In genomic region chr10:110858098-110858360, GRCm38 (mm10) we compare ENCODE assay signal across 26 mouse cellular contexts.
A peak's percentile ranks its signal among the peaks of the same experiment; 100 is the strongest.
DNase-seq lines count a peak whose midpoint lies in the region; ATAC-seq and TF ChIP-seq lines count a peak whose summit lies in the region.
"Had no signal": no experiment of that assay in that cellular context is flagged by ENCODE, and none has a peak within 500 bp of the region (broad histone marks: within the 10 kb centered on the region; RNA-seq: fewer than 3 reads in every experiment).

No protein-coding gene starts in this region.

- peak; percentile 27 for DNase-seq in lung, embryonic 14.5 days
- no peak for DNase-seq in lung, postnatal 0 days (ENCODE audit: low spot score)
- DNase-seq in forebrain, embryonic 14.5 days (ENCODE audit: low spot score) = no peak
- no peak for DNase-seq in forebrain, postnatal 0 days
- DNase-seq in adipocyte (ENCODE audit: low spot score) = no peak
- DNase-seq in gastrocnemius, postnatal 25 days = no peak
- DNase-seq: adrenal gland, adult 8-10 months; B cell, adult 2 months; cerebellum, adult 2 months; cerebellum, postnatal 25 days; embryo, embryonic 11 days; kidney, postnatal 36 days; liver, embryonic 13.5 days; lung, adult 2 months; lung, postnatal 36 days; right cerebral cortex, postnatal 14 days had no signal

- no peaks in the 10 kb centered on the region for H3K4me1 ChIP-seq in lung, embryonic 14.5 days (ENCODE audit: insufficient read depth)
- H3K4me1 ChIP-seq in lung, postnatal 0 days (ENCODE audit: insufficient read depth, low read depth, low read length) = no peaks in the 10 kb centered on the region
- peaks cover 4% of the 10 kb centered on the region; the same call in 1 of the 2 replicates for H3K4me1 ChIP-seq in forebrain, embryonic 14.5 days (ENCODE audit: control insufficient read depth, insufficient read depth, low read length)
- no peaks in the 10 kb centered on the region for H3K4me1 ChIP-seq in forebrain, postnatal 0 days (ENCODE audit: insufficient read depth)
- H3K4me1 ChIP-seq in midbrain, embryonic 15.5 days = peaks cover 6% of the 10 kb centered on the region; the same call in 1 of the 2 replicates
- H3K4me1 ChIP-seq: liver, embryonic 13.5 days; megakaryocyte, embryonic 14.5 days had no signal

- H3K36me3 ChIP-seq in lung, embryonic 14.5 days (ENCODE audit: insufficient read depth) = no peaks in the 10 kb centered on the region
- H3K36me3 ChIP-seq in lung, postnatal 0 days (ENCODE audit: insufficient read depth, low read length) = no peaks in the 10 kb centered on the region
- no peaks in the 10 kb centered on the region for H3K36me3 ChIP-seq in forebrain, embryonic 14.5 days (ENCODE audit: control insufficient read depth, insufficient read depth, low read length)
- H3K36me3 ChIP-seq in forebrain, postnatal 0 days (ENCODE audit: insufficient read depth) = no peaks in the 10 kb centered on the region
- no peaks in the 10 kb centered on the region for H3K36me3 ChIP-seq in midbrain, embryonic 15.5 days (replicated peaks)
- H3K36me3 ChIP-seq: embryonic facial prominence, embryonic 13.5 days; G1E; liver, embryonic 13.5 days had no signal

- TF ChIP-seq CTCF in lung, embryonic 14.5 days (IDR thresholded peaks at IDR 0.05; ENCODE audit: low read depth) = no peak
- TF ChIP-seq CTCF in lung, postnatal 0 days (IDR thresholded peaks at IDR 0.05) = no peak
- no peak for TF ChIP-seq CTCF in forebrain, postnatal 0 days (IDR thresholded peaks at IDR 0.05; ENCODE audit: low read depth)

- no peaks in the 10 kb centered on the region for H3K27me3 ChIP-seq in lung, embryonic 14.5 days (ENCODE audit: insufficient read depth, low read length)
- no peaks in the 10 kb centered on the region for H3K27me3 ChIP-seq in lung, postnatal 0 days (replicated peaks; ENCODE audit: insufficient read depth, low read length)
- no peaks in the 10 kb centered on the region for H3K27me3 ChIP-seq in forebrain, embryonic 14.5 days (replicated peaks; ENCODE audit: control insufficient read depth, insufficient read depth, low read length)
- no peaks in the 10 kb centered on the region for H3K27me3 ChIP-seq in forebrain, postnatal 0 days (ENCODE audit: insufficient read depth, low read length)
- H3K27me3 ChIP-seq in midbrain, embryonic 15.5 days (replicated peaks) = no peaks in the 10 kb centered on the region
- H3K27me3 ChIP-seq: CH12.LX; embryonic facial prominence, embryonic 13.5 days; liver, embryonic 13.5 days; megakaryocyte, embryonic 14.5 days had no signal

- no peak overlapping the region for H3K4me3 ChIP-seq in lung, embryonic 14.5 days (ENCODE audit: low read depth, low read length)
- H3K4me3 ChIP-seq in lung, postnatal 0 days (ENCODE audit: low read depth, low read length) = no peak overlapping the region
- H3K4me3 ChIP-seq in forebrain, embryonic 14.5 days (ENCODE audit: low read depth, low read length) = no peak overlapping the region
- H3K4me3 ChIP-seq in forebrain, postnatal 0 days (ENCODE audit: low read depth, low read length) = no peak overlapping the region
- H3K4me3 ChIP-seq in midbrain, embryonic 15.5 days = no peak overlapping the region
- H3K4me3 ChIP-seq: embryonic facial prominence, embryonic 13.5 days; erythroblast, embryonic 14.5 days; liver, embryonic 13.5 days; megakaryocyte, embryonic 14.5 days had no signal

- H3K4me2 ChIP-seq in lung, embryonic 14.5 days = no peak overlapping the region
- H3K4me2 ChIP-seq in lung, postnatal 0 days (replicated peaks; ENCODE audit: low read depth, low read length) = no peak overlapping the region
- no peak overlapping the region for H3K4me2 ChIP-seq in forebrain, embryonic 14.5 days (ENCODE audit: low read length)
- H3K4me2 ChIP-seq in forebrain, postnatal 0 days (ENCODE audit: low read depth) = no peak overlapping the region
- H3K4me2 ChIP-seq in midbrain, embryonic 15.5 days = no peak overlapping the region
- H3K4me2 ChIP-seq: embryonic facial prominence, embryonic 13.5 days; heart, embryonic 11.5 days; liver, embryonic 13.5 days had no signal

- ATAC-seq in lung, embryonic 14.5 days (ENCODE audit: insufficient read depth) = no peak
- no peak for ATAC-seq in lung, postnatal 0 days
- peak; percentile 57; the same call in 1 of the 2 replicates for ATAC-seq in forebrain, embryonic 14.5 days
- ATAC-seq in forebrain, postnatal 0 days = peak; percentile 34; the same call in 1 of the 2 replicates
- ATAC-seq in midbrain, embryonic 15.5 days (replicated peaks) = peak; percentile 75
- ATAC-seq in inflammation-experienced regulatory T-cells, adult 6 months = no peak
- ATAC-seq: intestine, postnatal 0 days; Patski had no signal

- WGBS in lung, embryonic 14.5 days = 67% methylated on average over 5 of the region's 5 CpGs
- WGBS in lung, postnatal 0 days = 70% methylated on average over 5 of the region's 5 CpGs
- WGBS in forebrain, embryonic 14.5 days = 55% methylated on average over 5 of the region's 5 CpGs
- 49% methylated on average over 5 of the region's 5 CpGs for WGBS in forebrain, postnatal 0 days
- 39% methylated on average over 5 of the region's 5 CpGs for WGBS in midbrain, embryonic 15.5 days

- no peak for TF ChIP-seq EP300 in lung, postnatal 0 days (IDR thresholded peaks at IDR 0.05)

- no peaks in the 10 kb centered on the region for H3K9me3 ChIP-seq in lung, embryonic 14.5 days (ENCODE audit: low read depth, low read length)
- H3K9me3 ChIP-seq in lung, postnatal 0 days (ENCODE audit: low read length) = no peaks in the 10 kb centered on the region
- no peaks in the 10 kb centered on the region for H3K9me3 ChIP-seq in forebrain, embryonic 14.5 days (replicated peaks; ENCODE audit: control insufficient read depth, low read length)
- no peaks in the 10 kb centered on the region for H3K9me3 ChIP-seq in forebrain, postnatal 0 days (ENCODE audit: low read length)
- no peaks in the 10 kb centered on the region for H3K9me3 ChIP-seq in midbrain, embryonic 15.5 days
- H3K9me3 ChIP-seq: embryonic facial prominence, embryonic 13.5 days; G1E; liver, embryonic 13.5 days; megakaryocyte, embryonic 14.5 days had no signal

- no peak overlapping the region for H3K9ac ChIP-seq in lung, embryonic 14.5 days
- no peak overlapping the region for H3K9ac ChIP-seq in lung, postnatal 0 days (replicated peaks; ENCODE audit: low read depth)
- H3K9ac ChIP-seq in forebrain, embryonic 14.5 days (ENCODE audit: low read length) = no peak overlapping the region
- H3K9ac ChIP-seq in forebrain, postnatal 0 days = no peak overlapping the region
- H3K9ac ChIP-seq in midbrain, embryonic 15.5 days = no peak overlapping the region
- H3K9ac ChIP-seq: embryonic facial prominence, embryonic 13.5 days; liver, embryonic 13.5 days had no signal

- no peak overlapping the region for H3K27ac ChIP-seq in lung, embryonic 14.5 days (ENCODE audit: low read depth)
- H3K27ac ChIP-seq in lung, postnatal 0 days (ENCODE audit: low read length) = no peak overlapping the region
- H3K27ac ChIP-seq in forebrain, embryonic 14.5 days (ENCODE audit: low read depth, low read length) = 0 out of 2 replicates have a peak overlapping the region, but pooled peaks have one; percentile 24
- H3K27ac ChIP-seq in forebrain, postnatal 0 days (ENCODE audit: low read depth, low read length) = no peak overlapping the region
- H3K27ac ChIP-seq in midbrain, embryonic 15.5 days = peak overlapping the region; percentile 41; the same call in 1 of the 2 replicates
- H3K27ac ChIP-seq: embryonic facial prominence, embryonic 13.5 days; liver, embryonic 13.5 days had no signal

Comparison
In these comparisons a context has a peak if more than half of its experiments do, and no peak if none do; other contexts are left out.
1. H3K27ac ChIP-seq: peak in forebrain, embryonic 14.5 days (single experiment) and midbrain, embryonic 15.5 days (single experiment); none in lung, embryonic 14.5 days (single experiment), lung, postnatal 0 days (single experiment) and forebrain, postnatal 0 days (single experiment).
2. ATAC-seq: peak in forebrain, embryonic 14.5 days (single experiment), forebrain, postnatal 0 days (single experiment) and midbrain, embryonic 15.5 days (single experiment); none in lung, embryonic 14.5 days (single experiment), lung, postnatal 0 days (single experiment) and inflammation-experienced regulatory T-cells, adult 6 months (single experiment).